In genomic region chr6:28191935-28192334, GRCm38 (mm10) we compare ENCODE assay signal across 35 mouse cellular contexts. TPM values are rescaled to one million over a fixed set of nuclear protein-coding genes. Genes with fewer than 3 reads are reported as not detected.
"Had no signal": no experiment of that assay in that cellular context is flagged by ENCODE, and none has a peak within 500 bp of the region (broad histone marks: within the 10 kb centered on the region; RNA-seq: fewer than 3 reads in every experiment).

No protein-coding gene starts in this region.

- H3K27me3 ChIP-seq: limb, embryonic 12.5 days; limb, embryonic 13.5 days; limb, embryonic 15.5 days; liver, embryonic 12.5 days; liver, embryonic 13.5 days; liver, embryonic 15.5 days; lung, embryonic 15.5 days; megakaryocyte, embryonic 14.5 days; midbrain, embryonic 12.5 days; midbrain, embryonic 13.5 days; midbrain, embryonic 15.5 days; neural tube, embryonic 12.5 days had no signal

- DNase-seq: left cerebral cortex, postnatal 4 days; liver; liver, embryonic 13.5 days; liver, postnatal 0 days; lung, adult 18-20 months; lung, adult 2 months; lung, embryonic 14.5 days; lung, postnatal 10 days; lung, postnatal 14 days; lung, postnatal 36 days; lung, postnatal 4 days; midbrain, embryonic 14.5 days had no signal

- H3K4me2 ChIP-seq: limb, embryonic 12.5 days; limb, embryonic 13.5 days; limb, embryonic 15.5 days; liver, embryonic 11.5 days; liver, embryonic 12.5 days; liver, embryonic 13.5 days; liver, embryonic 15.5 days; lung, embryonic 14.5 days; lung, embryonic 15.5 days; midbrain, embryonic 11.5 days; midbrain, embryonic 12.5 days; midbrain, embryonic 13.5 days; midbrain, embryonic 15.5 days; neural tube, embryonic 12.5 days had no signal

- H3K9ac ChIP-seq: limb, embryonic 12.5 days; limb, embryonic 13.5 days; limb, embryonic 15.5 days; liver, embryonic 12.5 days; liver, embryonic 13.5 days; liver, embryonic 14.5 days; liver, embryonic 15.5 days; liver, postnatal 0 days; lung, embryonic 14.5 days; lung, embryonic 15.5 days; midbrain, embryonic 12.5 days; midbrain, embryonic 13.5 days; midbrain, embryonic 15.5 days; neural tube, embryonic 12.5 days had no signal

- H3K9me3 ChIP-seq: limb, embryonic 10.5 days; limb, embryonic 12.5 days; limb, embryonic 13.5 days; limb, embryonic 15.5 days; liver, embryonic 12.5 days; liver, embryonic 13.5 days; liver, embryonic 15.5 days; lung, embryonic 15.5 days; megakaryocyte, embryonic 14.5 days; midbrain, embryonic 10.5 days; midbrain, embryonic 12.5 days; midbrain, embryonic 13.5 days; midbrain, embryonic 15.5 days; neural tube, embryonic 12.5 days had no signal

- H3K4me1 ChIP-seq: limb, embryonic 12.5 days; limb, embryonic 13.5 days; limb, embryonic 15.5 days; liver, embryonic 12.5 days; liver, embryonic 13.5 days; liver, embryonic 15.5 days; lung, embryonic 15.5 days; megakaryocyte, embryonic 14.5 days; midbrain, embryonic 10.5 days; midbrain, embryonic 12.5 days; midbrain, embryonic 13.5 days; midbrain, embryonic 15.5 days; neural tube, embryonic 12.5 days had no signal

- H3K27ac ChIP-seq: limb, embryonic 10.5 days; limb, embryonic 12.5 days; limb, embryonic 13.5 days; limb, embryonic 15.5 days; liver, embryonic 12.5 days; liver, embryonic 13.5 days; liver, embryonic 14.5 days; liver, embryonic 15.5 days; lung, embryonic 15.5 days; macrophage; midbrain, embryonic 10.5 days; midbrain, embryonic 12.5 days; midbrain, embryonic 13.5 days; midbrain, embryonic 15.5 days; neural tube, embryonic 12.5 days had no signal

- H3K36me3 ChIP-seq: limb, embryonic 10.5 days; limb, embryonic 12.5 days; limb, embryonic 13.5 days; limb, embryonic 15.5 days; liver, embryonic 12.5 days; liver, embryonic 13.5 days; liver, embryonic 15.5 days; lung, embryonic 15.5 days; midbrain, embryonic 10.5 days; midbrain, embryonic 12.5 days; midbrain, embryonic 13.5 days; midbrain, embryonic 15.5 days; neural tube, embryonic 12.5 days had no signal

- H3K4me3 ChIP-seq: limb, embryonic 10.5 days; limb, embryonic 12.5 days; limb, embryonic 13.5 days; limb, embryonic 15.5 days; liver, embryonic 12.5 days; liver, embryonic 13.5 days; liver, embryonic 15.5 days; lung, embryonic 15.5 days; megakaryocyte, embryonic 14.5 days; midbrain, embryonic 10.5 days; midbrain, embryonic 12.5 days; midbrain, embryonic 13.5 days; midbrain, embryonic 15.5 days; myocyte; neural tube, embryonic 12.5 days had no signal

- ATAC-seq: liver, embryonic 12.5 days; liver, postnatal 0 days; lung, postnatal 0 days; midbrain, embryonic 13.5 days; midbrain, embryonic 15.5 days; midbrain, embryonic 16.5 days had no signal

RNA-seq across cellular contexts. Expression of gene Grm8, which starts 57.0 kb away (rescaled TPM):
- total RNA-seq: megakaryocyte progenitor cell, adult 5-6 weeks; monocyte, adult 5-6 weeks had no signal
- polyA plus RNA-seq: liver, adult 2 months; liver, embryonic 14.5 days; liver, embryonic 15.5 days; liver, postnatal 0 days; lung, adult 2 months; lung, embryonic 14.5 days; lung, embryonic 15.5 days; lung, postnatal 0 days; macrophage; myocyte had no signal
